Mouse (Mus musculus) stomach, embryonic 14.5 days (tissue): ENCODE measurements around the gene Peg3. TPM values are rescaled to one million over a fixed set of nuclear protein-coding genes. Genes with fewer than 3 reads are reported as not detected.

Experiments
- ATAC-seq: fragments of 200-750 bp; cut with Nextera tagmentation; 2 replicates; pipeline ENCODE4 v1.8.0; 2017; ENCODE audit warnings: low read depth, moderate TSS enrichment; ENCODE audit not compliant: insufficient number of reproducible peaks, insufficient read depth, low FRiP score
- H3K27ac ChIP-seq: fragments of 300-500 bp; sonication (generic); 2 replicates; pipeline ENCODE4 v1.5.1; 2014; ENCODE audit warnings: mild to moderate bottlenecking, low read length, moderate library complexity, mixed read lengths
- H3K27me3 ChIP-seq: fragments of 300-500 bp; sonication (generic); 2 replicates; pipeline ENCODE4 v1.6.1; 2014; ENCODE audit warnings: low read length, control low read depth, mixed read lengths; ENCODE audit not compliant: control insufficient read depth, insufficient read depth
- H3K36me3 ChIP-seq: fragments of 300-500 bp; sonication (generic); 2 replicates; pipeline ENCODE4 v1.6.1; 2014; ENCODE audit warnings: mild to moderate bottlenecking, control low read depth, low read length, moderate library complexity, mixed read lengths; ENCODE audit not compliant: control insufficient read depth, insufficient read depth
- H3K4me1 ChIP-seq: fragments of 300-500 bp; sonication (generic); 2 replicates; pipeline ENCODE4 v1.6.1; 2014; ENCODE audit warnings: low read length, control low read depth, mixed read lengths; ENCODE audit not compliant: control insufficient read depth, insufficient read depth
- H3K4me2 ChIP-seq: fragments of 300-500 bp; sonication (generic); replicated peaks from 2 replicates; pipeline ENCODE4 v1.6.1; 2014; ENCODE audit warnings: low read depth, low read length, control low read depth
- H3K4me3 ChIP-seq: fragments of 300-500 bp; sonication (generic); 2 replicates; pipeline ENCODE4 v1.5.1; 2014; ENCODE audit warnings: low read depth, low read length, control low read depth
- H3K9ac ChIP-seq: fragments of 300-500 bp; sonication (generic); replicated peaks from 2 replicates; pipeline ENCODE4 v1.6.1; 2014; ENCODE audit warnings: low read depth, mild to moderate bottlenecking, control low read depth, low read length, moderate library complexity, mixed read lengths
- H3K9me3 ChIP-seq: fragments of 300-500 bp; sonication (generic); 2 replicates; pipeline ENCODE4 v1.6.1; 2016; ENCODE audit warnings: low read depth, low read length, control low read depth; ENCODE audit not compliant: control insufficient read depth
- WGBS: fragments of 180-500 bp; shearing (Covaris S2); extraction: QIAGEN DNeasy Blood & Tissue Kit; methylation state at CpG from one replicate; pipeline ENCODE4 v1.1.7; 2014; 5-methylcytosine and 5-hydroxymethylcytosine counted together
- polyA plus RNA-seq: library from polyadenylated mRNA; unstranded; fragments of >200 nt; fragmentation: Nextera tagmentation; extraction: Ambion mirVana; gene quantifications from 2 replicates; pipeline ENCODE4 v1.2.1, GENCODE M21; 2014

Gene Peg3
- polyA plus RNA-seq, 1 experiment from 2014 or later: 210 TPM

DNA sequence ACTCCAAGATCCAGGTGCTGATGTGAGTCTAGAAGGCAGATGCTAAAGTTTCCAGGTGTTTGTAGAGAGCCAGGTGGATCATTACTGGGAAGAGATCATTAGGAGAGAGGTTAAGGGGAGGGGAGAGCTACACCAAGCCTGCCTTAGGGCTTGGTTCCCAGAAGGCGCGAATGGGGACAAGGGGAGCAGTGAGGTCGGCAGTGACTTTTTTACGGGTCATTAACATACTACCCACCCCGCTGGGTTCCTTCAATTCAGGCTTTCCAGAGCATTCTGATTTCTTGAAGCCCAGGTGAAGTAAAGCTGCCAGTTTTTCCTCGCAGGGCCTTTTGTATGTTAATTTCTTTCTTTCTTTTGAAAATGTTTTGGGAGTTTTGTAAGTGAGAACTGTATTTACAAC lies 29.9 kb upstream of the Peg3 start:
- Histone ChIP-seq H3K27ac (no peak overlapping the region), H3K36me3 (no peaks in the 10 kb centered on the region), H3K9ac (no peak overlapping the region), H3K27me3 (no peaks in the 10 kb centered on the region), H3K9me3 (no peaks in the 10 kb centered on the region), H3K4me3 (no peak overlapping the region), H3K4me2 (no peak overlapping the region), H3K4me1 (no peaks in the 10 kb centered on the region)
- no peak for ATAC-seq
- WGBS: 63% methylated on average over 6 of the region's 6 CpGs

- H3K4me3 ChIP-seq: no peak overlapping the region
- H3K9ac ChIP-seq: no peak overlapping the region
- H3K27ac ChIP-seq: no peak overlapping the region
- ATAC-seq: no peak
- H3K9me3 ChIP-seq: no peaks in the 10 kb centered on the region
- H3K4me1 ChIP-seq: no peaks in the 10 kb centered on the region
- 77% methylated on average over 12 of the region's 12 CpGs for WGBS
- H3K4me2 ChIP-seq: no peak overlapping the region
- no peaks in the 10 kb centered on the region for H3K27me3 ChIP-seq
- no peaks in the 10 kb centered on the region for H3K36me3 ChIP-seq
Observed at GRCm38 (mm10) chr7:6759698-6760097, 29.5 kb upstream of the Peg3 start.

DNA sequence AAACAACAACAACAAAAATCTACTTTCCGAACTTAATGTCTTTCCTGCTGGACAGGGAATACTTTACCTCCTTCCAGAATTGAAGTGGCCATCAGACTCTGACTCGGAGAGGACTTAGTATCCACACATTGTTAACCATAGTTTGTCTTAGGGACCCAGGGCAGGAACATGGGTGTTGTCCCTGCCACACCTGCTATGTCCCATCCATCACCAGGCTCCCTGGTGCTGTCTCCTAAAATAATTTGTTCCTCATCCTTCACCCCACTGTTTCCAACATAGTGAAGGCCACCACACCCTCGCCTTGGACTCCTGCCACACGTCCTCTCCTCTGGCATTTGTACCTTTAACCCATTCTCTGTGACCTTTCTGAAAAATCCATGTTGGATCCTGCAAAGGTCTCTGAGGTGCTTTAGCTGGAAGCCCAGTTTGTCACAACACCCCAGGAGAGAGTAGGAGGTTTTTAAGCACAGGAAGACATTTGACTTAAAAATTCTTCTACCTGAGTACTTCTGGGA lies 26.6 kb upstream of the Peg3 start:
- Histone ChIP-seq H3K9me3 (no peaks in the 10 kb centered on the region), H3K4me3 (no peak overlapping the region), H3K4me2 (no peak overlapping the region), H3K27ac (no peak overlapping the region), H3K9ac (no peak overlapping the region), H3K27me3 (no peaks in the 10 kb centered on the region), H3K36me3 (no peaks in the 10 kb centered on the region), H3K4me1 (no peaks in the 10 kb centered on the region)
- 65% methylated on average over 4 of the region's 4 CpGs for WGBS
- ATAC-seq: no peak

DNA sequence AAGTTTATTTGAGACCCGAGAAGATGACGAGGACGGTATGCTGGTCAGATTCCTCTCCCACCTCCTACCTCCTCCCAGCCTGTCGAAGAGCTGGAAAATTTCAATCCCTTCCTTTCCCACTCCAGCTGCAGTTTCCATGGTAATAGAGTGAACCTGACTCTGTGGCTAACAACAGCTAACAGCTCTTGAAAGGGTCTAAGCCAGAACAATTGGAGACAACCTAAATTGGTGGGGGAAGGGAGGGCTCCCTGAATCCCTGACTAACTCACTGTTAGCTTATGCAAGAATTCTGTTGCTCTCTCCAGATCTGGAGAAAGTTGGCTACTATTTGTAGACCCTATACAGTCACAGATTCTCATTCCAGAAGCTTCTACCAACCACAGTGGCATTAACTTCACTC lies 23.2 kb upstream of the Peg3 start:
- no peaks in the 10 kb centered on the region for H3K27me3 ChIP-seq
- no peaks in the 10 kb centered on the region for H3K36me3 ChIP-seq
- ATAC-seq: peak; percentile 74; the same call in 1 of the 2 replicates
- H3K9me3 ChIP-seq: no peaks in the 10 kb centered on the region
- no peak overlapping the region for H3K9ac ChIP-seq
- no peak overlapping the region for H3K4me3 ChIP-seq
- 8% methylated on average over 4 of the region's 4 CpGs for WGBS
- H3K27ac ChIP-seq: peak overlapping the region; percentile 4; the same call in 1 of the 2 replicates
- H3K4me1 ChIP-seq: no peaks in the 10 kb centered on the region
- H3K4me2 ChIP-seq: no peak overlapping the region

- Histone ChIP-seq H3K27ac (no peak overlapping the region), H3K4me3 (no peak overlapping the region), H3K36me3 (no peaks in the 10 kb centered on the region), H3K4me1 (peaks cover 5% of the 10 kb centered on the region), H3K27me3 (no peaks in the 10 kb centered on the region), H3K4me2 (no peak overlapping the region), H3K9me3 (no peaks in the 10 kb centered on the region), H3K9ac (no peak overlapping the region)
- no peak for ATAC-seq
- 84% methylated on average over 7 of the region's 7 CpGs for WGBS
Observed at GRCm38 (mm10) chr7:6749196-6749595, 19.0 kb upstream of the Peg3 start.

DNA sequence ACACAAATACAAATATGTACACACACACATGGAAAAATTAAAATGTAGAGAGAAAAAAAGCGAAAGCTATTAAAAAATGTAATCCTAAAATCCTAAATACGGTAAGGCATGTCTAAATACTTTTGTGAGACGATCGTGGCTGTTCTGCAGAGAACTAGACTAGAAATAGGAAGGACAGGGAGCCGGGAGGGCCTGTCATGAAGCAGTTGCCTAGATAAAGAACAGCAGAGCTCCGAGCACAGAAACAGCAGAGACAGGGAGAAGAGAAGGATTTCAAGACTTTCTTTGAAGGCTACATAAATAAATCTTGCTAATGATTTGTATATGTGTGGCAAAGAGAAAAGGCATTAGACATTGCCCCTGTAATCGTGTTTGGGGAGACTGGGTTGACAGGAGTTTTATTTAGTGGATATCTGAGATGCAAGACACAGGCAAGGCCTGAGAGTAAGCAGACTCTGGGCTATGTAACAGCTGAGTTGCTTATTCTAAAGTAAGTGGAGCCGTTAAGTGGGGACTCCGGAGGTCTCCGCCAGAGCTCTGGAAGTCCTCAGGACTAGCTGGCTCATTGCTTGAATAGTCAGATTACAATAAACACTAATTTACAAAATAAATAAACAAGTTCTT lies 14.2 kb upstream of the Peg3 start:
- no peaks in the 10 kb centered on the region for H3K27me3 ChIP-seq
- H3K27ac ChIP-seq: peak overlapping the region; percentile 77
- H3K36me3 ChIP-seq: no peaks in the 10 kb centered on the region
- H3K4me2 ChIP-seq: no peak overlapping the region
- WGBS: 29% methylated on average over 10 of the region's 10 CpGs
- peaks cover 14% of the 10 kb centered on the region for H3K4me1 ChIP-seq
- no peaks in the 10 kb centered on the region for H3K9me3 ChIP-seq
- H3K9ac ChIP-seq: no peak overlapping the region
- peak; percentile 81; the same call in 1 of the 2 replicates for ATAC-seq
- no peak overlapping the region for H3K4me3 ChIP-seq

DNA sequence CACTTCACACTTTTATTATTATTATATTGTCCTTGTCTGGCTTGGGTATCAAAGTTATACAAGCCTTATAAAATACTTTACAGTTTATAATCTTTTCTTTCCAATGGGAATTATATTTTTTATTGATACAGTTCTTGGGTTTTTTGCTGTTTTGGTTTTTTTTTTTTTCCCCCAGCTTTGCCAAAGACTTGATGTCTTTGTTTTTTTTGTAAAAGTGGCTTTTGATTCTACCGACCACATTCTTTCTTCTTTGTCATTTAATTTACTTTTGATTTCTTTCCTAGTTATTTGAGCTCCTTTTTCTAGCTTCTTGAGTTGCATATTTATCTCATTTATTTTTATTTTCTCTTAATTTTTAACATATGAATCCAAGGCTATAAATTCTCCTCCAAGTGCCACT lies 5.8 kb upstream of the Peg3 start:
- H3K4me3 ChIP-seq: no peak overlapping the region
- 0 out of 2 replicates have a peak, but pooled peaks cover 3% of the 10 kb centered on the region for H3K9me3 ChIP-seq
- no peak overlapping the region for H3K27ac ChIP-seq
- no peak overlapping the region for H3K9ac ChIP-seq
- no peaks in the 10 kb centered on the region for H3K27me3 ChIP-seq
- H3K4me2 ChIP-seq: no peak overlapping the region
- H3K4me1 ChIP-seq: no peaks in the 10 kb centered on the region
- 70% methylated on average over 1 of the region's 1 CpGs for WGBS
- ATAC-seq: no peak
- H3K36me3 ChIP-seq: no peaks in the 10 kb centered on the region

DNA sequence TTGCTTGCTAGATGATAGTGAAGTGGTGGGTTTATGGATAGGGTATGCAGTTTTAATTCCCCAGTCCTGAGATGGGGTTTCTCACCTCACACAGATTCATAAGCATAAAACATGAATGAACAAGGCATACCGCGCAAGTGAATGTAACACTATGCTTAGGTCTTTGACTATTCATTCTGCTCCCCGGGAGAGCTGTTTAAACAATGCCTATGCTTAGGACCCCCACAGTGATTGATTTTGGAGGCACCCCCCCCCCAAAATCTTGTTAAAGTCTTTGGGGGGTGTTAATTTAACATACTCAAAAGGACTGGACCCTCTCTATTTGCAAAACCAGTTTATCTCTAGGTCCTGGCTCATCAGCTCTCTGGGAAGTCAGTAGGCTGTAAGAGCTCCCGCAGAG lies 1.7 kb upstream of the Peg3 start:
- peak overlapping the region; percentile 41 for H3K4me2 ChIP-seq
- H3K4me1 ChIP-seq: no peaks in the 10 kb centered on the region
- peak overlapping the region; percentile 62 for H3K4me3 ChIP-seq
- peaks cover 35% of the 10 kb centered on the region for H3K9me3 ChIP-seq
- peak overlapping the region; percentile 24; the same call in 1 of the 2 replicates for H3K27ac ChIP-seq
- no peaks in the 10 kb centered on the region for H3K36me3 ChIP-seq
- WGBS: 35% methylated on average over 4 of the region's 4 CpGs
- peak overlapping the region; percentile 26; the same call in 1 of the 2 replicates for H3K9ac ChIP-seq
- ATAC-seq: no peak
- H3K27me3 ChIP-seq: no peaks in the 10 kb centered on the region

GRCm38 (mm10) chr7:6731373-6731772 lies 1.1 kb upstream of the Peg3 start:
- Histone ChIP-seq H3K27me3 (no peaks in the 10 kb centered on the region), H3K4me1 (no peaks in the 10 kb centered on the region), H3K9ac (peak overlapping the region; percentile 26; the same call in 1 of the 2 replicates), H3K36me3 (no peaks in the 10 kb centered on the region), H3K4me2 (peak overlapping the region; percentile 41), H3K27ac (no peak overlapping the region), H3K4me3 (peak overlapping the region; percentile 62), H3K9me3 (peaks cover 35% of the 10 kb centered on the region)
- no peak for ATAC-seq
- WGBS: 36% methylated on average over 3 of the region's 3 CpGs
